Mouse (Mus musculus): ENCODE data around the gene Pde4dip. TPM values are rescaled to one million over a fixed set of nuclear protein-coding genes. Genes with fewer than 3 reads are reported as not detected.

The Pde4dip gene
- polyA plus RNA-seq, 1 experiment from 2014 or later: 28.1 TPM

DNA sequence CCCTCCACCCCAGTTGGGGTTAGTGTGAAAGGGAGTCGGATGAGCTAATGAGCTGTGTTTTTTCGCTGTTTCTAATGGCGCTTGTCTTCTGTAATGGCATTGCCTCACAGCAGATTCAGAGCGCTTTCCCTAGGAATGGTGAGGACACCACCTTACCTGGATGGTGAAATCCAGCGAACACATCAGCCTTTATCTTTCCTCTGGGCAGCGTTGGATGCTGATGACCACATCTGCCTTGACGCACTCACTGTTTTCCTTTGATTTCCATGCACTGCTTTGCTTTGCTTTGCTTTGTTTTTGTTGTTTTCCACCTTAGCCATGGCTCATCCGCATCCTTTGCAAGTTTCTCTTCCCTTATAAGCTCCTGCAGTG, 42.3 kb upstream of the Pde4dip start:
- H3K4me3 ChIP-seq (ENCODE audit: low read length): no peak overlapping the region
- H3K36me3 ChIP-seq (ENCODE audit: insufficient read depth, low read length): no peaks in the 10 kb centered on the region
- H3K4me2 ChIP-seq (replicated peaks; ENCODE audit: low read depth, low read length): no peak overlapping the region
- ATAC-seq (ENCODE audit: low FRiP score, low TSS enrichment): no peak
- WGBS: 64% methylated on average over 8 of the region's 8 CpGs
- no peaks in the 10 kb centered on the region for H3K9me3 ChIP-seq (ENCODE audit: low read length)
- H3K4me1 ChIP-seq (ENCODE audit: insufficient read depth, low read length): peaks cover 35% of the 10 kb centered on the region
- no peaks in the 10 kb centered on the region for H3K27me3 ChIP-seq (ENCODE audit: insufficient read depth, low read length)
- no peak overlapping the region for H3K9ac ChIP-seq (replicated peaks; ENCODE audit: low read length)
- no peak overlapping the region for H3K27ac ChIP-seq (ENCODE audit: low read length)

DNA sequence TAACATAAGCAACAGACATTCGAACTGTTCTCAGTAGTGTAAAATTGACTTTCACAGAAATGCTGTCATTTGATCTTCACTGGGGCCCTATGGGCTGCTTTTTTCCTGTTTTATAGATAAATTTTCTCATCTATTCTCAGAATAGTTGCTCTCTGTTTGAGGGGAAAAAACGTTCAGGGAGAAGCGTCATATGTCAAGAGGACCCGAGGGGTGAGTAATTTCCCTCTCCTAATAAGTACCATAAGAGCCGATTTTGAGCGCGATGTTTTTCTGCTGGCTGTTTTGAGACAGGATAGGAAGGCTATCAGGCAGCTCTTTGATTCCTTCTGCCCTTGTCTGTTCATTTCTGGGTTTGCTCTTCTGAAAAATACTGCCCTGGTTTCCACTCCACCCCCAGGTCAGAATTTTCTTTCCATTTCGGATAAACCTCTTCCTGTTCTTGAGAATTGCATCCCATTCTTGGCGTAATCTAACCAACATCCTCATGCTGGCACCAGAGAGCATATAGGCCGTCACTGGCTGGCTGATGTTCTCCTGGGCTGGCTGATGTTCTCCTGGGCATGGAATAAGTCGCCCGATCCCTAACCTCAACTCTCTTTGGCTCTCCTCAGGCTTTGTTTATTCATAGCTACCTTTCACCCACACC, 41.8 kb upstream of the Pde4dip start:
- H3K27me3 ChIP-seq (ENCODE audit: insufficient read depth, low read length): no peaks in the 10 kb centered on the region
- peaks cover 35% of the 10 kb centered on the region for H3K4me1 ChIP-seq (ENCODE audit: insufficient read depth, low read length)
- no peaks in the 10 kb centered on the region for H3K36me3 ChIP-seq (ENCODE audit: insufficient read depth, low read length)
- H3K4me2 ChIP-seq (replicated peaks; ENCODE audit: low read depth, low read length): no peak overlapping the region
- no peak overlapping the region for H3K9ac ChIP-seq (replicated peaks; ENCODE audit: low read length)
- no peak overlapping the region for H3K27ac ChIP-seq (ENCODE audit: low read length)
- no peaks in the 10 kb centered on the region for H3K9me3 ChIP-seq (ENCODE audit: low read length)
- no peak overlapping the region for H3K4me3 ChIP-seq (ENCODE audit: low read length)
- 49% methylated on average over 12 of the region's 12 CpGs for WGBS
- ATAC-seq (ENCODE audit: low FRiP score, low TSS enrichment): no peak

DNA sequence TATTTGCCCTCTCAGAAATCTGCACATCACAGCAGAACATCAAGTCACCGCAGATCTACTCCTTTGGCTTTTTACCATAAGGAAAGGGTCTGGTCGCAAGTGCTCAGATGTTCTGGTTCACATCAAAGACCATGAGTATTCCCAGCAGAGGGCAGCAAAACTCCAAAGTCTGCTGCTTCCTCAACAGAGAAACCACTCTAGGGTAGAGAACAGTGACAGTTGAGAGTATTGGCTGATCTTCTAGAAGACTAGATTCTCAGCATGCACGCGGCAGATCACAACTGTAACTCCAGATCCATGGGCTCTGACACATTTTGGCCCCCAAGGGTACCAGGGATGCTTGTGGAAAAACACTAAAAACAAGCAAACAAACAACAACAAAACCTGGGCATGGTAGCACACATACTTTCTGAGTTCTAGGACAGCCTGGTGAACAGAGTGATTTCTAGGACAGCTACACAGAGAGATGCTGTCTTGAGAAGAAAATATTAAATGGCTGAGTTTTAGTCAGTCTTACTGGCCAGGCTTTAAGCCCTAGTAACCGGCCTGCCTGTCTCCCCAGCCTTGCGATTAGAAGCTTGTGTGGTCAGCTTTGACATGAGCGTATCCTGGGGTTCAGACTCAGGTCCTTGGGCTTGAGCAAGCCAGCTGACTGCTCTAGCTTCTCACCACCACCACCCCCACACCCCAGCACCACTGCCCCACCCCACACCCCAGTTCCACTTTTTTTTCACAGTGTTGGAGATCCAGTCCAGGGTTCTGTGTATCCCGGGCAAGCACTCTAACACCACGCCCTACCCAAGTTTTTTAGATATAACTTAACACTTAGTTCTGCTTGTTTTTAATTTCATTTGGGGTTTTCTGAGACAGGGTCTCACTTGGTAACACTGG, 40.7 kb upstream of the Pde4dip start:
- no peak overlapping the region for H3K4me2 ChIP-seq (replicated peaks; ENCODE audit: low read depth, low read length)
- H3K9me3 ChIP-seq (ENCODE audit: low read length): no peaks in the 10 kb centered on the region
- no peak overlapping the region for H3K4me3 ChIP-seq (ENCODE audit: low read length)
- no peaks in the 10 kb centered on the region for H3K27me3 ChIP-seq (ENCODE audit: insufficient read depth, low read length)
- WGBS: 60% methylated on average over 9 of the region's 9 CpGs
- H3K4me1 ChIP-seq (ENCODE audit: insufficient read depth, low read length): peaks cover 35% of the 10 kb centered on the region
- H3K9ac ChIP-seq (replicated peaks; ENCODE audit: low read length): no peak overlapping the region
- no peak overlapping the region for H3K27ac ChIP-seq (ENCODE audit: low read length)
- H3K36me3 ChIP-seq (ENCODE audit: insufficient read depth, low read length): 0 out of 2 replicates have a peak, but pooled peaks cover under 1% of the 10 kb centered on the region
- ATAC-seq (ENCODE audit: low FRiP score, low TSS enrichment): peak; percentile 39

DNA sequence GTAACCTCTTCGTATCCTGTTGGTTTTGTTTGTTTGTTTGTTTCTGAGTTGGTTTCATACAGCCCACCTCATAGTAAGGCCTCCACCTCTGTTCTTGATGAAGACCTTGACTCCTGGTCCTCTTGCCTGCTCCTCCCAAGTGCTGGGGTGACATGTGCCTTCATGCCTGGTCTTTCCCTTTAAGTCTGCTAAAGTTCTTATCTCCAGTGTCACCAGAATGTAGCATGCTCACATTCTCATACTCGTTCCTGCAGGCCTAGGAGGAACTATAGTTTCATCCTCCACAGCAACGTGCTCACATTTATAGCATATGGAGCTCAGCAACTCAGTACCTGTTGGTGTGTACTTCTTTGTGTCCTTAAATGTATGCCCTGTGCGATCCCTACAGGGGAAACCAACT, 38.8 kb upstream of the Pde4dip start:
- Histone ChIP-seq H3K4me2 (replicated peaks; ENCODE audit: low read depth, low read length) (no peak overlapping the region), H3K36me3 (ENCODE audit: insufficient read depth, low read length) (0 out of 2 replicates have a peak, but pooled peaks cover 7% of the 10 kb centered on the region), H3K4me3 (ENCODE audit: low read length) (no peak overlapping the region), H3K27ac (ENCODE audit: low read length) (no peak overlapping the region), H3K4me1 (ENCODE audit: insufficient read depth, low read length) (peaks cover 21% of the 10 kb centered on the region), H3K27me3 (ENCODE audit: insufficient read depth, low read length) (no peaks in the 10 kb centered on the region), H3K9me3 (ENCODE audit: low read length) (no peaks in the 10 kb centered on the region), H3K9ac (replicated peaks; ENCODE audit: low read length) (no peak overlapping the region)
- WGBS: 78% methylated on average over 4 of the region's 4 CpGs
- no peak for ATAC-seq (ENCODE audit: low FRiP score, low TSS enrichment)

DNA sequence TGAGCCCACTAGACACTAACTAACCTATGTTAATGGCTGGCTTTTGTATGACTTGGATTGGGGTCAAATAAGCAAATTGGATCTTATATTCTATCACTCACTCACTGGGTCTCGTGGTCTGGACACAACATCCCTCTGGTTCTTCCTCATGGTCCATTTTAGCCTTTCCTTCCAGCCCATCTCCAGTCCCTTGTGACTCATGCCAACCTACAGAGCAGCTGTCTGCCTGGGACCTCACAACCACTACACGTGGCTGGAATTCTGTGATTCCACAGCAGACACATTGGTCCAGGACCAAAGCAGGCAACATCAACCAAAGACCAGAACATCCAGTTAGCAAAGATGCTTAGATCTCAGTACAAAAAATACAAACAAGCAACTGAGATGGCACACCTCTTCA, 36.7 kb upstream of the Pde4dip start:
- Histone ChIP-seq H3K36me3 (ENCODE audit: insufficient read depth, low read length) (peaks cover 14% of the 10 kb centered on the region), H3K27ac (ENCODE audit: low read length) (no peak overlapping the region), H3K27me3 (ENCODE audit: insufficient read depth, low read length) (no peaks in the 10 kb centered on the region), H3K9me3 (ENCODE audit: low read length) (no peaks in the 10 kb centered on the region), H3K9ac (replicated peaks; ENCODE audit: low read length) (no peak overlapping the region), H3K4me1 (ENCODE audit: insufficient read depth, low read length) (peaks cover 2% of the 10 kb centered on the region; the same call in 1 of the 2 replicates), H3K4me2 (replicated peaks; ENCODE audit: low read depth, low read length) (no peak overlapping the region), H3K4me3 (ENCODE audit: low read length) (no peak overlapping the region)
- ATAC-seq (ENCODE audit: low FRiP score, low TSS enrichment): no peak
- WGBS: 89% methylated on average over 2 of the region's 2 CpGs

DNA sequence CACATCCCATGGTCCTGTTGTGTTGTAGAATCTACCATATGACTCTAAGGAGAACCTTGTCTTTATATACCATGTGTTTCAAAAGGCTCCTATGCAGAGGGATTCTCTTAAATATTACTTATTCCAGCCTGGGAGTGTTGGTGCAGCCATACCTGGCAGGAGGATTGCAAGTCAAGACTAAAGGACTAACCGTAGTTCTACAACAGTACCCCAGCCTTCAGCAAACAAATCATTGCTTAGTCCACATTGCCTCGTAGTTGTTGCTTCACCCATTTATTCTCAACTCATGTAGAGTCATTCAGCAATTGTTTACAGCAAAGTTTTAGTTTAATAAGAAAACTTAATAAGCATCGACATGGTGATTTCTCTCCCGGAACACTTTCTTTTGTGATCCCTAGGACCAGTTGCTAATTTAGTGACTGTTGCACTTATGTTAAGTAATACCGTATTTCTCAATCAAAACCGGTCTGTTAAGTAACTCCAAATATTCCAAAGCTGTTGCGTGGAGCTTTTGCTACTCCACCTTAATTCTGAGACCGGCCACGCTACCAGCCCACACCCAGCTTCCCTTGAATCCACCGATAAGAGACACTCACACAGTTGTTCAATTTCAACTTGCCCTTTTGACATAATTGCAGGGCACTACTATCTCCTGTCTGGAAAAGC, 30.5 kb upstream of the Pde4dip start:
- Histone ChIP-seq H3K4me2 (replicated peaks; ENCODE audit: low read depth, low read length) (no peak overlapping the region), H3K36me3 (ENCODE audit: insufficient read depth, low read length) (peaks cover 44% of the 10 kb centered on the region)
- WGBS: 94% methylated on average over 10 of the region's 10 CpGs

DNA sequence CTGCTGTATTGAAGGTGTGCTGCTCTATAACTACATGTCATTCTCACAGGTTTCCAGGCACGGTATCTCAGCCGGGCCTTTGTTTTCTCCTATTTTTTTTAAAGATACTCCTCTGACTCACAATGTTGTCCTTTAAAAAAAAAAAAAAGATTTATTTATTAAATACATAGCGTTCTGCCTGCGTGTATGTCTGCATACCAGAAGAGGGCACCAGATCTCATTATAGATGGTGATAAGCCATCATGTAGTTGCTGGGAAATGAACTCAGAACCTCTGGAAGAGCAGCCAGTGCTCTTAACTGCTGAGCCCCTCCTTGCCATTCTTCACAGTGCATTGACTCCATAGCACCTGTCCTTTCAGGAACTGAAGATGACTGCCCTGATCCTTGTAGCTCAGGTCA, 26.6 kb upstream of the Pde4dip start:
- Histone ChIP-seq H3K4me2 (replicated peaks; ENCODE audit: low read depth, low read length) (no peak overlapping the region), H3K36me3 (ENCODE audit: insufficient read depth, low read length) (peaks cover 34% of the 10 kb centered on the region), H3K9me3 (ENCODE audit: low read length) (no peaks in the 10 kb centered on the region), H3K27me3 (ENCODE audit: insufficient read depth, low read length) (no peaks in the 10 kb centered on the region), H3K9ac (replicated peaks; ENCODE audit: low read length) (no peak overlapping the region), H3K4me3 (ENCODE audit: low read length) (no peak overlapping the region), H3K4me1 (ENCODE audit: insufficient read depth, low read length) (no peaks in the 10 kb centered on the region), H3K27ac (ENCODE audit: low read length) (no peak overlapping the region)
- ATAC-seq (ENCODE audit: low FRiP score, low TSS enrichment): no peak
- WGBS: 65% methylated on average over 4 of the region's 4 CpGs

More for the DNA sequence above, 30.5 kb upstream of the Pde4dip start:
- no peak overlapping the region for H3K4me3 ChIP-seq (ENCODE audit: low read length)
- no peaks in the 10 kb centered on the region for H3K4me1 ChIP-seq (ENCODE audit: insufficient read depth, low read length)
- no peak for ATAC-seq (ENCODE audit: low FRiP score, low TSS enrichment)
- no peak overlapping the region for H3K9ac ChIP-seq (replicated peaks; ENCODE audit: low read length)
- no peaks in the 10 kb centered on the region for H3K9me3 ChIP-seq (ENCODE audit: low read length)
- no peak overlapping the region for H3K27ac ChIP-seq (ENCODE audit: low read length)
- no peaks in the 10 kb centered on the region for H3K27me3 ChIP-seq (ENCODE audit: insufficient read depth, low read length)

DNA sequence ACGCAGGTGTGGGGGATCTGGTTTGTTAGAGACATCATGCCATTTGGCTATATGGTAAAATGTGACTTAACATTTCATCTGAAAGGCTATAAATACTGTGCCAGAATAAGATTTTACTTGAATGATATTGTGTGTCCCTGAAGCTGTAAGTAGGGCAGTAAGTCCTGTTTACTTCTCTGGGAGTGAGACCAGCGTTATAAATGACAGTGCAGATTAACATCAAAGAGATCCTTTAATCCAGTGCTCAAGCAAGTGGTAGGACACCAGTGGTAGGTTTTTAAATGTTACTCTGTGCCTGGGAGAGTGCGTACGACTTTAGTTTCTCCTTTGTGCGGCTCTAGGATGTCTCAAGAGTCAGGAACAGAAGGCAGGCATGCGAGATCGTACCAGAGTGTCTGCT, 22.6 kb upstream of the Pde4dip start:
- Histone ChIP-seq H3K27me3 (ENCODE audit: insufficient read depth, low read length) (no peaks in the 10 kb centered on the region), H3K4me1 (ENCODE audit: insufficient read depth, low read length) (no peaks in the 10 kb centered on the region), H3K4me3 (ENCODE audit: low read length) (no peak overlapping the region), H3K9ac (replicated peaks; ENCODE audit: low read length) (no peak overlapping the region), H3K36me3 (ENCODE audit: insufficient read depth, low read length) (peaks cover 16% of the 10 kb centered on the region), H3K27ac (ENCODE audit: low read length) (no peak overlapping the region), H3K4me2 (replicated peaks; ENCODE audit: low read depth, low read length) (no peak overlapping the region), H3K9me3 (ENCODE audit: low read length) (no peaks in the 10 kb centered on the region)
- WGBS: 88% methylated on average over 7 of the region's 7 CpGs
- no peak for ATAC-seq (ENCODE audit: low FRiP score, low TSS enrichment)

DNA sequence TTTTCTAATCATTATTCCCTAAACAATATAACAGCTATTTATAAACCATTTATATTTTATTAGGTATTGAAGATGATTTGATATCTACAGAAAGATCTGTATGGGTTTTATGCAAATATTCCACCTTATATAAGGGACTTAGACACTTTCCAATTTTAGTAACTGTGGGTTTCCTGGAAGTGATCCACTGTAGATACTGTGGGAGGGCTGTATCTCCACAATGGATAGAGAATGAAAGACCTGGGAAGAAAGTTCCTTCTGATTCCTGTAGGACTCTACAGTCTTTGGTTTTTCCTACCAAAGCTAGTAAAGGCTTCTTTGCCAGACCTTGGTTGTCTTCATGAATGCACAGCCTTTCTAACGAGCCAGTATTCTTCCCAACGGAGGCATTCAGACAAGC, 21.2 kb upstream of the Pde4dip start:
- no peak for ATAC-seq (ENCODE audit: low FRiP score, low TSS enrichment)
- Histone ChIP-seq H3K36me3 (ENCODE audit: insufficient read depth, low read length) (peaks cover 8% of the 10 kb centered on the region; the same call in 1 of the 2 replicates), H3K9ac (replicated peaks; ENCODE audit: low read length) (no peak overlapping the region), H3K4me3 (ENCODE audit: low read length) (no peak overlapping the region), H3K9me3 (ENCODE audit: low read length) (no peaks in the 10 kb centered on the region), H3K27ac (ENCODE audit: low read length) (no peak overlapping the region), H3K4me1 (ENCODE audit: insufficient read depth, low read length) (no peaks in the 10 kb centered on the region), H3K27me3 (ENCODE audit: insufficient read depth, low read length) (no peaks in the 10 kb centered on the region), H3K4me2 (replicated peaks; ENCODE audit: low read depth, low read length) (no peak overlapping the region)
- 85% methylated on average over 2 of the region's 2 CpGs for WGBS
